Mouse (Mus musculus) frontal cortex, postnatal 36 days (tissue): ENCODE results near the gene Spata2.

Source experiments
- DNase-seq, 2 experiments: peaks; one replicate each; pipeline ENCODE4 v3.0.0; 2022; ENCODE audit warnings: low spot score in 2 of 2

The Spata2 gene

GRCm38 (mm10) chr2:167510485-167510884 is 17.8 kb upstream of the Spata2 start:
- no peak for DNase-seq

GRCm38 (mm10) chr2:167508569-167508968 is 15.9 kb upstream of the Spata2 start:
- DNase-seq = no peak

DNA sequence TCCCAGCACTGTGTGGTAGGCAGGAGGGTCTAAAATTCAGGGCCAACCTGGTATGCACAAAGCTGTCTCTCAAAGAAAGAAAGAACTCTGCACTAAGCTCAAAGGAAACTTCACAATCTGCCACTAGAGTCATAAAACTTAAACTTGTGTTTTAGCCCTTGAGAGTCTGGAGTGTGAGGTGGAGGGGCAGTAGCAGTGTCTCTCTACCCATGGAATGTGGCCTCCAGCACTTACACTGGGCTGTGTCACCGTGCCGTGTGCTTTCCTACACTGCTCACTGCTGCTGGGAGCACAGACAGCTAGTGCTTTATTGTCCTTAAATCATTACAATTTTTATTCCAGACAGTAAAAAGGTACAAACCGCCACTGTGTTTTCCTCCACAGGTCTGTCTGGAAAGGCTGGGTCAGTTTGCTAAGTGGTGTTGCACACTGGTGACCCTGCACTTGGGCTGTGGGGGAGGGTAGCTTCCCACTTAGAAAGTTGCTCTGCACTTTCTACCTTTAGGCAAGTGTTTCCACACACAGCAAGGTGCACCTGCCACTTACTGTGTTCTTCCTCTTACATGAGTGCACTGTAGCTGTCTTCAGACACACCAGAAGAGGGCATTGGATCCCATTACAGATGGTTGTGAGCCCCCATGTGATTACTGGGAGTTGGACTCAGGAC is 15.2 kb upstream of the Spata2 start:
- no peak for DNase-seq

DNA sequence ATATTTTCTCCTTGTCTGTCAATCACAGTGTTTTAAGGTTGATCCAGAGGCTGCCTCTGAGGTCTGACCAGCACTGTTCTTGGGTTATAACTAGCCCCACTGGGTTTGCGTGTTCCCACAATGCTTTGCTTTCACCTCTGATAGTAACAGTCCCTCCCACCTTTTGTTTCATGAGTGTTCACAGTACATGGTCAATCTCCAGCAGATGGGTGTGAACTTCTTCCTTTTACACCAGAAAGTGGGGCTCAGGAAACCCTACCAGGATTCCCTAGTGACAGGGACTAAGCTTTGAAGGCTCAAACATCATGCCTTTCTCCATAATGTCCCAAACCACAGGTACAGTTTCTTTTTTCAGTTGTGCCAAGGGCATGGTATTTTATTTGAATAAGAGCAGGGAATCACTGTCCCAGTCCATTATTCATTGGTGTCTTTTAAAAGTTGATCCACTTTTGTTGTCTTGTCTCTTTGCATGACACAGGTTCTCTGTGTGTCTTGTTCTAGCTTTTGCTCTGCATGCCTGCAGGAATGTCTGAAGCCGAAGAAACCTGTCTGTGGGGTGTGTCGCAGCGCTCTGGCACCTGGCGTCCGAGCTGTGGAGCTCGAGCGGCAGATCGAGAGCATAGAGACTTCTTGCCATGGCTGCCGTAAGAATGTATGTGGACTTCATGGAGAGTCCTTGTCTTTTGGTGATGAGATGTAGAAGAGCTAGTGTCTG is 14.0 kb upstream of the Spata2 start:
- no peak for DNase-seq

- no peak for DNase-seq
Measured at GRCm38 (mm10) chr2:167505127-167505526, 12.4 kb upstream of the Spata2 start.

DNA sequence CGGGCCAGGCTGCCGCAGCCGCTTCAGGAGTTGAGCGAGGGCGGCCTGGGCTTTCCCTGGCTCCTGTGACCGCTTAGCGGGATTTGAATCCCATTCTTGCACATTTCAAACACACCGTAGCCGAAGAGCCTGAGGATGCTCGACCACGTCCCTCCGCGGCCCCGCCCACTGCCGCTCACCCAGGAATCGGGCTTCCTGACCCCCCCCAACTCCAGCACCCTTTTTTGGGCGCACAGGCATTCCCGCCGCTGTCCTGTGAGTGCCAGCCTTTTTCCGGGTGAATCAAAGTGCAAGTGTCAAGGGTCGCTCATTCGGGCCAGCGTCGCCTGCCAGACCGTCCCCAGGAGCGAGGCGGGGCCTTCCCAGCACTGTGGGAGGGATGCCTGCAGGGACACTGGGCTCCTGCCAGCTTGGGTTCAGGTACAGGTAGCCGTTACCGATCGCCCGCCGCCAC is 11.2 kb upstream of the Spata2 start:
- DNase-seq = peak in 1 of 2 experiments; percentile 33

DNA sequence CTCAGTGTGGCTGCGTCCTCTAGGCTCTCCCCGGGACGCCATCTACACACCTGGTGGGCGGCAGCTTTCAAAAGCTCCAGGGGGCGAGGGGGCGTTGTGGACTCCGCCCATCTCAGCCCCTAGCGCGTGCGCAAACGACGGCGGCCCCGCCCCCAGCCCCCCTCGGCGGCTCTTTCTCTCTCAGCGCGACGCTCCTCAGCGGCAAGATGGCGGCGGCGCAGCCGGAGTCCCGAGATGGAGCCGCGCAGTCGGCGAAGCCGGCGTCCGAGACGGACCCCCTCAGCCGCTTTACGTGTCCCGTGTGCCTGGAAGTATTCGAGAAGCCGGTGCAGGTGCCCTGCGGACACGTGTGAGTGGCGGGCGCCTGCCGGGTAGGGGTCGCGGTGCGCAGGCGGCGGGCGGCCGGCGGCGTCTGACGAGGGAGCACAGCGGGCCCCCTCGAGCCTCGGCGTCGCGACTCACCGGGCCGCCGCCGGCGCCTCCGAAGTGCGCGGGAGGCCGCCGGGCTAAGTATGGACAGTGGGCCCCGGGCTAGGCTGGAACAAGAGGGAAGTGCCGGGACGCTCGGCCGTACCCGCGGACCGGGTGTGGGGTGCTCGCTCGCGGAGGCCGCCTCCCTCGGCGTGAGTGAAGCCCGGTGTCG is 10.7 kb upstream of the Spata2 start:
- peak; percentile 86 to 88 for DNase-seq

DNA sequence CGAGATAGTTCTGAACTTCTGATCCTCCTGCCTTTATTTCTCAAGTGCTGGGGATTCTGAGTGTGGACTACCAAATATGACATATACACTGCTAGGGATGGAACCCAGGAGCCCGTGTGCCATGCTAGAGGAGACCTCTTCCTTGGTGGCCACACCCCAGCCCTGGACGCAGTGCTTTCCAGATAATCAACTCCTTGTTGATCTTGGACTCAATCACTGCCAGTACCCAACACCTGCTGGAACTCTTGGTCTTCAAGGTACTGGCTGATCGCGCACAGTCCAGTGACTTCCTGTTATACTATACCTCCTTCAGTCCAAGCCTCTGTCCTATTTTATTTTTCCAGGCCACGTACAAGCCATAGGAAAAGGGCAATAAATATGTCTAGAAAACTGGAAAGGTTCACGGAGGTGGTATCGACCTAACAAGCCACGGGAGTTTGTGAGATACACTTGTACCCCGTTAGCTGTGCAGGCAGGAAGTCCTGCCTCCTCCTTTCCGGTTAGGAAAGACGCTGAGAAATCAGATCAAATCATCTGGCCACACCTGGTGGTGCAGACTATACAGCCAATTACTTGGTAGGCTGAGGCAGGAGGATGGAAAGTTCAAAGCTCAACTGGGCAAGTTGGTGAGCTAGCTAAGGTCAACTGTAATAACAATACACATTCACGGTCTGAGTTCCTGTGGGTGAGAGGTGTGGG is 10.0 kb upstream of the Spata2 start:
- DNase-seq = no peak

- no peak for DNase-seq
Measured at GRCm38 (mm10) chr2:167497272-167497671, 4.6 kb upstream of the Spata2 start.

DNA sequence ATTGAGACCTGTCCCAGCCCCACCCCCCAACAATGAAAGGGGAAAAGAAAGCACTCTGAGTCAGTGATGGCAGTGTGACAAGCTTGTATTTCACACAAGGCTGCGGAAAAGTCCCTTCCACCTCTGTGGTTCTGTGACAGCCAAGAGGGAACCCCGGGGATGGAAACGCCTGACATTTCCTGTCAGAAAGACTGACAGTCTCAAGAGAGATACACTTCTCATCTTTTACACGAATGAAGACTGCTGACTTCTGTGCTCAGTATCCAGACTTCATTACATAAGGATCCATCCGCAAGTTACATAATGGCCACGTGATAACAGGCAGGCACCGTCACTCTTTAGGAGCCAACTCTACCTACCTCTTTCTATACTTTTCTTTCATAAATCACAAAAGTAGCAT is 3.8 kb upstream of the Spata2 start:
- peak in 1 of 2 experiments; percentile 58 for DNase-seq

GRCm38 (mm10) chr2:167491757-167492708 is 654 bp downstream of the Spata2 start, which contains the start of gene Rnf114:
TSS of gene Rnf114 (plus strand) at chr2:167492645.
- DNase-seq = peak in 1 of 2 experiments; percentile 39

GRCm38 (mm10) chr2:167490813-167491525 is 1.7 kb downstream of the Spata2 start:
- peak; percentile 56 to 81 for DNase-seq

DNA sequence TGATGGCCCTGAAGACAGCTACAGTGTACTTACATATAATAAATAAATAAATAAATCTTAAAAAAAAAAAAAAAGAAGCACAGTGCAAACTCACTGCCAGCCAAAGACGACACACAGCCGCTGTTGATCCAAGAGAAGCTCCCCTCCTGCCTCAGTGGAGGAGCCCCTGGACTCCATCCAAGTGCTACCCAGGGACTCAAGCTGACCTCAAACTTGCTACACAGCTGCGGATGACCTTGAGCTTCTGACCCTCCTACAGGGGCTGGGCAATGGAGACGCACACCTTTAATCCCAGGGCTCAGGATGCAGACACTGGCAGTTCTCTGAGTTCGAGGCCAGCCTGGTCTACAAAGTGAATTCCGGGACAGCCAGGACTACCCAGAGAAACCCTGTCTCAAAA is 4.7 kb downstream of the Spata2 start:
- DNase-seq = no peak

- DNase-seq = no peak
Measured at GRCm38 (mm10) chr2:167487551-167487950, 5.1 kb downstream of the Spata2 start.

DNA sequence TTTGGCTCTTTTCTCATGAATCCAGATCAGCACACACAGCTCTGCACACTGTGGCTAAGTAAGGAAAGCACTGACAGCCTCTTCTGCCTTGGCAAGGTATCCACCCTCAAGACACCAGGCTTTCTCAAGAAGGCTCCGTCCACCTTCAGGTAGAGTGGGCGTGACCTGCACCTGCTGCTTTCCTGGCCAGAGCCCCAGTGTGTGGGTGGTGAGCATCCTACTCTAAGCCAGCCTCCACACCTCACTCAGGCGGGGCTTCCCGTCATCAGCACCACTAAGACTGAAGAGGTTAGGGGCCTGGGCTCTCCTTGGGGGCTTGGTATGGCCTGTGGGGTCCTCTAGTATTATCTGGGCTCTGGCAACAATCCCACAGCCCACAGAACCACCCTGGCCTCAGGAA is 6.1 kb downstream of the Spata2 start:
- DNase-seq = no peak

DNA sequence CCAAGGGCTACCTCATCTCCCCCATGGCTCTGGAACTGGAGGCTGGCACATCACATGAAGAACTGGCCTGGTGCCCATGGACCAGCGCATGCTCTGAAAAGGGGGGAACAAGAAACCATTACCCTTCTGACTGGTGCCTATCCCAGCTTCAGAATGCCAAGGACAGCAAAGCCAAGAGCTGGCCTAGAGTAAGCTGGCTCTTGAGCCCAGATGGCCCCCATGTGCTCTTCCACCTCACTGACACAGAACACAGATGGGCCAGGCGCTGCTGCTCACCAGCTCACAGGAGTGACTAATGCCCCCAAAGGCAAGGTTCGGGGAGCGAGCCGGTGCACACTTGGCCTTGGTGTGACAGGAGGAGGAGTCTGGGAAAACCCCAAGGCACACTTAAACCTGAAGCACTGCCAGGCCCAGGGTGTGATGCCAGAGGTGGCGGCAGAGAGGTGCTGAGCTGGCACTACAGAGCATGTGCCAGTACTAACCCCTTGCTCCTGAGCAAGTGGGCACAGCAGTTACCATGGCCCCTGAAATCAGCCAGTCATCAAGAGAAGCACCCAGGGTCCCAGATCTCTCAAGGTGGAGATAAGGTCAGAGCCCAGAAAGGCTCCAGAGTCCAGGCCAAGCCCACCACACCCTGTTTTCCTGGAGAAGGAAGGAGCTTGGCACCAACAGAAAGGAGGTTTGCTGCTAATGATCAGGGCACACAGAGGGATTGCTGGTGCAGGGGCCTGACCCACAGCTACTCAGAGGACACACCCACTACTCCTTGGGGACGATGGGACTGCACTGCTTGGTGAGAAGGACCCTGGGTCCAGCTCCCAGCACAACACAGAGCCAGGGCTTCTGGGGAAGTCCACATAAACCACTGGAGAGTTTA is 6.9 kb downstream of the Spata2 start:
- no peak for DNase-seq

DNA sequence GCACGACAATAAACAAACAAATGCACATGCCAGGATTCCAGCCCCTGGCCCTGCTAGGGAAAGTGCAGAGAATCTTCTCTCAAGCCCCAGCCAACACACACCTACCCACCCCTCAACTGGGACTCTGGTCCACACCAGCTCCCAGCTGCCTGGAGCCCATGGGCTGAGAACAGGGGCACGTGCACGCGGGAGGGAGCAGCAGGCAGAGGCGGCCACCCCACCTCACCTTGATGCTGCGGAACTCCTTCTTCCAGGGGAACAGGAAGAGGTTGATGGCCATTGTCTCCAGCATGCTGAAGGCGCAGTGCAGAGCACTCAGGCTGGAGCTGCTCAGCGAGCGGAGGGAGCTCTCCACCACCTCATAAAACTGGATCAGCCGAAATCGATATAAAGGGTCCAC is 7.8 kb downstream of the Spata2 start:
- no peak for DNase-seq

DNA sequence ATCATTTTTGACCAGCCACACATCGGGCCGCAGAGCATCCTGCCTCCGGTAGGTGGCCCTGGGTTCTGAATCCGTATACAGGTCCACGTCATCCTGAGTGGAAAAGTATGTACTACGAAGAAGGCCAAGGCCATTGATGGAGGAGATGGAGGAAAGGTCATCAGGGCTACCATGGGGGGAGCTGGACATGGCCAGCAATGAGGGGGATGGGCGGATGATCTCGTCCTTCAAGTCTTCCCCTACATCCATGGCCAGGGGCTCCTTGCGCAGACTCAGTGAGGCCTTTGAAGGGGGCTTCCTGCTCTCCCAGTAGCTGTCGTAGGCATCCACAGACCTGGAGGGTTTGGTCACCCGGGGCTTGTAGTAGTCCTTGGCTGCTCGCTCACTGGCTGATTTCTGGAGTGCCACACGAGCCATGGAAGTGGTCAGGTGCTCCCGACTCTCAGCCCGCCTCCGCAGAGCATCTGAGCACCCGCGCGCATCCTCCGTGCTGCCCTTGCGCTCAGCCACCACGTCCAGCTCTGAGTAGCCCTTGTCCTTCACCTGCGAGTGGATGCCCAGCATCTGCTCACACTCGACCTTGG is 8.8 kb downstream of the Spata2 start:
- DNase-seq = no peak
